Mouse (Mus musculus) megakaryocyte, embryonic 14.5 days (primary cell): ENCODE measurements around the gene Epha4. TPM values are rescaled to one million over a fixed set of nuclear protein-coding genes. Genes with fewer than 3 reads are reported as not detected.
A peak's percentile ranks its signal among the peaks of the same experiment; 100 is the strongest.

Experiments
- H3K27me3 ChIP-seq: replicated peaks from 2 replicates; pipeline ENCODE3; 2012; ENCODE audit warnings: inconsistent platforms
- H3K36me3 ChIP-seq: replicated peaks from 2 replicates; pipeline ENCODE3; 2012; ENCODE audit warnings: low read length, inconsistent platforms, mixed read lengths
- H3K4me1 ChIP-seq: 2 replicates; pipeline ENCODE4 v1.6.1; 2012; ENCODE audit warnings: inconsistent platforms
- H3K4me3 ChIP-seq: replicated peaks from 2 replicates; pipeline ENCODE3; 2012; ENCODE audit warnings: moderate library complexity, mild to moderate bottlenecking, inconsistent platforms
- H3K9me3 ChIP-seq: 2 replicates; pipeline ENCODE4 v1.6.1; 2012; ENCODE audit warnings: inconsistent platforms
- FLI1 ChIP-seq: IDR thresholded peaks from 2 replicates; pipeline ENCODE4 v1.6.1; 2012; ENCODE audit warnings: low read length, inconsistent platforms, mixed read lengths
- GATA1 ChIP-seq: IDR thresholded peaks from 3 replicates; pipeline ENCODE4 v1.6.1; 2012; ENCODE audit warnings: mixed read lengths, low read length, inconsistent platforms, borderline replicate concordance
- polyA plus RNA-seq: library from polyadenylated mRNA; stranded (reverse); fragments of >175 nt; gene quantifications from 2 replicates; pipeline ENCODE4 v1.2.3, GENCODE M21; 2012; ENCODE audit warnings: low replicate concordance; ENCODE audit not compliant: insufficient read depth

Gene Epha4
- polyA plus RNA-seq, 1 experiment: 0.09 TPM

DNA sequence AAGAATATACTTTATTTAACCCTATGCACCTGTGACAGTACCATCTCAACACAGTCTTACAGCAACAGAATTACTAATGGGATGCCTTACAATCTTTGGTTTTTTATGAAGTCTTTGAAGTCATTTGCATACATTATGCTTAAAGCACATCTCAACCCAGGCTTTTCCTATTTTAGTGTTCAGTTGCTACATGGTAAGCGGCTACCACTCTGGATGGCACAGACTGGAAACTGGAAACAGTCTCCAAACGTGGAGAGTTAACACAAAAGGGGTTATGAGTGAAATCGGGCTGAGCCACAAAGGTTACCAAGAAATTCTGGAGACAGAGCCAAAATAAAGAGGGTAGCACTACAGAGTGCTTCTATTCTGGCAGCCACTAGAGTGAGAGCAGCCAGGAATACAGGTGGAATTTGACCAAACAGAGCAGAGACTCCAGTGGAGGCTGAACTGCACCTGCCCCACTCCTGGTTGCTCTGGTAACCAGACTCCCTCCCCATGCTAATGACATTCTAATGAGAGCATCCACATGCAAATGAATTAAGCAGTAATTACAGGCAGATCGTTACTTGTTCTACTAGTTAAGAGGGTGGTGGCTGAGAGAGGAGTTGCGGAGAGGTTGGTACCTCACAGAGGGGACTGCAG lies 17.2 kb upstream of the Epha4 start:
- no peak for TF ChIP-seq GATA1
- no peak for TF ChIP-seq FLI1
- Histone ChIP-seq H3K36me3 (no peaks in the 10 kb centered on the region), H3K27me3 (no peaks in the 10 kb centered on the region), H3K4me3 (no peak overlapping the region), H3K9me3 (peaks cover 9% of the 10 kb centered on the region; the same call in 1 of the 2 replicates), H3K4me1 (no peaks in the 10 kb centered on the region)

DNA sequence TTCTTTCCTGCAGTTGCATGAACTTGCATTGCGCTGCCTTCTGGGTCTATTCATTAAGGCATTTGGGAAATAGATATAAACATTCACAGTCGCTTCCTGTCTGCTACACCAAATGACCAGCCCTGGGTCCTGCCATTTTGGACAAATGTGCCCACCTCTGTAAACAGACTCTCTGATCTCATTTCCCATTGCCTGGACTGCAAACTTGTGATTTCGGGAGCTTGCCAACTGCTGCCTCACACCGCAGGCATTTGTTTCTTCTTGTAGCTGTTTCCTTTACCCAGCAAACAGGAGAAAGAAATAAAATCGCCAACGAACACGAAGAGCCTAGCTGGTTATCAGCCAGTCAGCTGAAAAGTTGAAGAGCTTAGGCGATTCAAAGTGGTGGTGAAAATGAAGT lies 10.2 kb upstream of the Epha4 start:
- no peaks in the 10 kb centered on the region for H3K27me3 ChIP-seq
- H3K9me3 ChIP-seq: peaks cover 7% of the 10 kb centered on the region; the same call in 1 of the 2 replicates
- no peaks in the 10 kb centered on the region for H3K4me1 ChIP-seq
- TF ChIP-seq GATA1 (no peak), FLI1 (no peak)
- no peaks in the 10 kb centered on the region for H3K36me3 ChIP-seq
- no peak overlapping the region for H3K4me3 ChIP-seq

DNA sequence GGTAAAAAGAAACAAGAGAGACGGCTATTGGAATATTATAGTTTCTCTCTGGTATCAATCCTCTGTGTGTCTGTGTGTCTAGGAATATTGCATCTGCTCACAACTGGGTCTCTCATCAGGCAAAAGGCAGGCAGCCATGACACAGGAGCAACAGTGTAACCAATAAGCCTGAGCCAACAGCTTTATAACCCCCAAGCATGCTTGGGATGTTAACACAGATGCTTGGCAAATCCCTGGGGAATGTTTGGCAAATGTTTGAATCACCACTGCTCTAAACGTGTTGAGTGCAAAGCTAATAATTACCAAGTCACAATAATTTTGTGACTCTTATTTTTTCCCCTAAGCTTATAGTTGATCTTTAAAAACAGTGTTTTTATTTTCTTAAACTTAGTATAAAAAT lies 8.5 kb upstream of the Epha4 start:
- H3K9me3 ChIP-seq: peaks cover 7% of the 10 kb centered on the region; the same call in 1 of the 2 replicates
- H3K4me1 ChIP-seq: no peaks in the 10 kb centered on the region
- H3K4me3 ChIP-seq: no peak overlapping the region
- no peaks in the 10 kb centered on the region for H3K36me3 ChIP-seq
- TF ChIP-seq FLI1 (no peak), GATA1 (no peak)
- peaks cover 4% of the 10 kb centered on the region for H3K27me3 ChIP-seq

DNA sequence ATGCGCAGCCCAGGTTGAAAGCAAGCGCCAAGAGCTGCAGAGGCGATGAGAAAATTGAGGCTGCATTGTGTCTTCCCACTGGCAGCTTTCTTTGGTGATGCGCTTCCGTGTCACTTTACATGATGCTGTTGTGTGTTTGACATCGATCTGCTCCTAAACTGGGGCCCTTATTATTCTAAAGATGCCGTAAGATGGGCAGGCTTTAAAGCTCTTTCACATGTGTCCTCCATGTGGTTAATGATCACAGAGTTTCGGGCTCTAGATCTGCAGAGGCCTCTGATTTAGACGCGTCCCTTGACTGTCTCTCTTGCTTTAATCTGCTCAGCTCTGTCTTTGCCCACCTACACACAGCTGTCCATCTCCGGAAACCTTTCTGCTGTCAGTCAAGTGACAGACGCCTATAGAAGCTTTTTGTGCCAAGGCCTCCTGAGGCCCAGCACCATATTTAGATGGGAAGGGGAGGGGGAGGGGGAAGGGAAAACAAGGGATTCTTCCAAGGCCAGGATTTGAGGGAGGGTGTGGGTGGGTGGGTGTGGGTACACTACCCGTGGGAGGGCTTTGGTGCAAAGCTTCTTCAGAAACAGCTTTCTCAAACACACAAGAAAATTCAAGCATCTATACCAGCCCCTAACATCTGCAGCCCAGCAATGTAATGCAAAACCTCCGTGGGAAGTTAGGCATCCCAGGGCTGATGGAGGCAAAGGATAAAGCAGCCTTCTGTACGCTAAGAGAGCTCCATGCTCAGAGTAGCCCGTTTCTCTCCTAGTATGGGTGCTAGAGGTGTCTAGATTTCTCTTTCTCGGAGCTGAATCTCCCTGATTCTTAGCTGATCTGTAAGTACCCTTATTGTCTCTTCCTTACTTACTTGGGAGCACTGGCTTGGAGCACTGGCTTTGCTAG lies 7.0 kb upstream of the Epha4 start:
- Histone ChIP-seq H3K9me3 (peaks cover 7% of the 10 kb centered on the region; the same call in 1 of the 2 replicates), H3K4me3 (no peak overlapping the region), H3K36me3 (no peaks in the 10 kb centered on the region), H3K27me3 (peaks cover 8% of the 10 kb centered on the region), H3K4me1 (no peaks in the 10 kb centered on the region)
- TF ChIP-seq GATA1 (no peak), FLI1 (no peak)

- Histone ChIP-seq H3K4me1 (peaks cover 31% of the 10 kb centered on the region), H3K27me3 (peaks cover 39% of the 10 kb centered on the region), H3K4me3 (no peak overlapping the region), H3K9me3 (no peaks in the 10 kb centered on the region), H3K36me3 (no peaks in the 10 kb centered on the region)
- no peak for TF ChIP-seq GATA1
- no peak for TF ChIP-seq FLI1
Measured at GRCm38 (mm10) chr1:77518715-77519114, 3.8 kb upstream of the Epha4 start.

DNA sequence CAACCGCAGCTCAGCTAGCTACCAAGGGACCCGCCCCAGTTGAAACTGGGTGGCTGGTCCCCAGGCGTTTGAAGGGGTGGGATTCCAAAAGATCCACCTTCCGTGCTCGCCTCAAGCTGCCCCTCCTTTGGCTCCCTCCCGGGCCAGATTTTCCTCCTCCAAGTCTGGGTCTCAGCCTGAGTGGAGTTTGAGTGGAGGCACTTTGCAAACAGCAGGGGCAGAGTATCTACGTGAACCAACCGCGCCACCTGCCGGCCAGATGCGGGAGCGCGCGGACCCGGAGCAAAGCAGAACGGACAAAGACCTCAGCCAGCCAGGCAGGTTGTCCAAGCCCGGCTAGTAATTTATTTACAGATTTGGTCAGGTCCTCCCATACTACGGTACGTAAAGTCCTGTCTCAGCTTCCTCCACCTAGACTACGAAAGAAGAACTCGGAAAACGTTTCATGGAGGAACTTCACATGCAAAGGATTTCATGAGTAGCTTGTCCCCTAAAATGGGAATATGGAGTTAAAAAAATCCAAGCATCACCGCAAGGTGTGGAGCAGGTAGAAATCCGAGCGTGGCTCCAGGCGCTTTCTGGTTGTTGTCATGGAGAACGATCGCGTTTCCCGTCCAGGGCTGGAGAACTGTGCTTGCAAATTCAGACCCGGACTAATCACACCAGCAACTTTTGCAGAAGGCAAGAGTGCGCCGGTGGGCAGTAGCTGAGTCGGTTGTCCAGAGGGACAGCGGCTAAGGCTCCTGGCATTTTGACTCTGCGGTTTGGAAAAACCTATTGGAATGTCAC lies 1.5 kb upstream of the Epha4 start:
- peaks cover 37% of the 10 kb centered on the region for H3K4me1 ChIP-seq
- H3K36me3 ChIP-seq: no peaks in the 10 kb centered on the region
- TF ChIP-seq GATA1 (no peak), FLI1 (no peak)
- peak overlapping the region; percentile 89 for H3K4me3 ChIP-seq
- no peaks in the 10 kb centered on the region for H3K9me3 ChIP-seq
- peaks cover 54% of the 10 kb centered on the region for H3K27me3 ChIP-seq

GRCm38 (mm10) chr1:77515651-77515981 lies 728 bp upstream of the Epha4 start:
- Histone ChIP-seq H3K4me3 (peak overlapping the region; percentile 89), H3K9me3 (no peaks in the 10 kb centered on the region), H3K36me3 (no peaks in the 10 kb centered on the region), H3K27me3 (peaks cover 54% of the 10 kb centered on the region), H3K4me1 (peaks cover 37% of the 10 kb centered on the region)
- TF ChIP-seq FLI1 (no peak), GATA1 (no peak)

DNA sequence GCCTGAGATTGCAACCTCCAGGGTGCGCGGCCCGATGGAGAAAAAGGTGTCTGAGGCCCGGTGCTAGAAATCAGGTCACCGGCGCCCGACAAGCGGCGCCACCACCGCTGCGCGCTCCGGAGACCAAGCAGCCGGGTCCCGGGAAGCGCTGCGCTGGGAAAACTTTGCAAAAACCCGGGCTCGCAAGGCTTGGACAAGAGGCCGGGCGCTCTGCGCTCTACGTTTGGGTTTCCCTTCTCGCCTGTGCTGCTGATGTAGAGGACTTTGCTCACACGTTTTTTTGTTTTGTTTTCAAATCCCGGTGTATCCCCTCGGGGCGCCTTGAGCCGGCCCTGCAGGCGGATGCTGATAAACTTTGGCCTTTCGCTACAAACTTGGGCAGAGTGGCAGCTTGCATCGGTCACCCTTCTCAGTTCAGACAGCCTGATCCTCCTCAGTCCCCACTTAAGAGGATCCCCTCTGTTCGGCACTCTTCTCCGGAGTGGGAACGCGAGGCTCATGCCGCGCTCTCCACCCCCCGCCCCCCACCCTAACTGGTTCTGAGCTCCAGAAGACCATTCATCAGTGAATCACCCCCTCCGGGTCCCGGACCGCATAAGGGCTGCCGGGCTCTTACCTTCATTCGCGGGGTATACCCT lies 444 bp downstream of the Epha4 start:
- Histone ChIP-seq H3K36me3 (no peaks in the 10 kb centered on the region), H3K27me3 (peaks cover 54% of the 10 kb centered on the region), H3K4me3 (peak overlapping the region; percentile 89), H3K9me3 (no peaks in the 10 kb centered on the region), H3K4me1 (peaks cover 37% of the 10 kb centered on the region)
- TF ChIP-seq GATA1 (no peak), FLI1 (no peak)

DNA sequence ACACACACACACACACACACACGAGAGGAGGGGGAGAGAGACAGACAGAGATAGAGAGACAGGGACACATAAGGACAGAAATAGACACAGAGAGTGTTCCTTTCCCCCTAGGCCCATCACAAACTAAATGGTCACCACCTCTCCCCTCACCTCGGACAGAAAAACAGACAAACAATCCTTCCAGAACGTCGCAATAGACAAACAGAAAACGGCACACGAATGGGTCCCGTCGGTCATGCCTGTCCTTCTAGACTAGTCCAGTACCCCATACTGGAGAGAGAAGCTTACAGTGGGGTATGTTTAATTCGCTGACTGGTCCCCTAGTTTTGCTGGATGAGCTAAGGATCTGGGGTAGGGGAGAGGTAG lies 946 bp downstream of the Epha4 start:
- H3K9me3 ChIP-seq: no peaks in the 10 kb centered on the region
- H3K36me3 ChIP-seq: no peaks in the 10 kb centered on the region
- TF ChIP-seq FLI1 (no peak), GATA1 (no peak)
- H3K27me3 ChIP-seq: peaks cover 53% of the 10 kb centered on the region
- peaks cover 37% of the 10 kb centered on the region for H3K4me1 ChIP-seq
- H3K4me3 ChIP-seq: peak overlapping the region; percentile 89
